Mouse (Mus musculus) ovary, postnatal 10 days (tissue): ENCODE data around the gene Lrrc9.

Source experiments
- DNase-seq: peaks from one replicate; pipeline ENCODE4 v3.0.0; 2022; ENCODE audit warnings: low spot score

The Lrrc9 gene

DNA sequence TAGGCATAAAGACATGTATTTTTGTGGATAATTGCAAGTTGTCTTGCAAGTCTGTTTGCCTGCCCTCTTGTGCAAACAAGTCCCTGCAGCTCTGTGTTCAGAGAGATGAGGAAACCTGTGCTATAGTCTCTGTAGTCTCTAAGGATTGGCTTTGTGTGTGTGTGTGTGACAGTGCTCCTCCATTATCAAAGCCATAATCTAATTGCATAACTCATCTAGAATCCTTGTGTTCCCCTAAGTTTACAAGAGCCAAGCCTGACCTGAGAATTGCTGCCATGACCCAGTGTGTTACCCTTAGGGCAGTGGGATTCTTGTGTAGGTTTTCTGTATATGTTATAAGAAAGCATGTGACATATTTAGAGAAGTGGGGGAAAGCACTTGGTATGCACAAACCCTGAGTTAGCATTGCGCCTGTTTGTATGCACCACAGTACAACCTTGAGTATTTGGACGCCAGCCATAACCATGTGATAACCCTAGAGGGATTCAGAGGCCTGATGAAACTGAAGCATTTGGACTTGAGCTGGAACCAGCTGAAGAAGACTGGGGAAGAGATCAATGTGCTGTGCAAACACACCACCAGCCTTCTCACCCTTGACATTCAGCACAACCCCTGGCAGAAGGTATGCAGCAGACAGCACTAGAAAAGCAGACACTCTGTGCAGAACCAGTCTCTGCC is 35.2 kb downstream of the Lrrc9 start:
- no peak for DNase-seq

DNA sequence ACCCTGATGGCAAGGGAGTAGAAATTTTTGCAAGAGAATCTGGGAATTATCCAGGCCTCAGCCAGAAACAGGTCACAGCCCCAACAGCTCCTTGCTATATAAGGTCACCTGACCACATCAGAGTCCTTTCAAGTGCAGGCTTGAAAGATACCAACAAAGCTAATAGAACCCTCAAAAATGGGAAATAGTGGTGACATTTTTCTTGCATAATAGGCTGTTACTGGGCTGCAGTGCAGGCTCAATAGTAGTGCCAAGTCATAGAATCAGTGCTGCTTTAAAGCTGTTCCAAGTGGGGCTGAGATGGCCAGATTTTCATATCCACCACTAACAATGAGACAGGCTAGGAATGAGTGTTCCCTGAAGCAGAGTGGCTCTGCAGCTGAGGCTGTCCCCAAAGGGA is 40.6 kb downstream of the Lrrc9 start:
- no peak for DNase-seq

DNA sequence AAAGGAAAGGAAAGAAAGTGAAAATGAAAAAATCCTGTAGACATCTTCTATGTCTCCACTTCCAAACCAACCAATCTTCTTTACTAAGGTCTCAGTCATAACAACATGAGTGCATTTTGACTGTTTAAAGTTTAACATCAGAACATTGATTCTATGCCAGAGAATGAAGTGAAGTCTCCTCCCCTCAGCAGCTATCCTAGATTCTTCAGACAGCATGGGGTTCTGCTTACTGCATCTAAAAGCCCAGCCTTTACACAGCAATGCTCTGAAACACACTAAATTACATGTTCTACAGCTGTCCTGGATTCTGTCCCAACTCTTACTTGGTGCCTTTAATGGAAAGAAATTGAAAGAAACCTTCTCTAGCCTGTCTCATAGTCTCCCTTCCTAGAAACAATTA is 43.2 kb downstream of the Lrrc9 start:
- no peak for DNase-seq

DNA sequence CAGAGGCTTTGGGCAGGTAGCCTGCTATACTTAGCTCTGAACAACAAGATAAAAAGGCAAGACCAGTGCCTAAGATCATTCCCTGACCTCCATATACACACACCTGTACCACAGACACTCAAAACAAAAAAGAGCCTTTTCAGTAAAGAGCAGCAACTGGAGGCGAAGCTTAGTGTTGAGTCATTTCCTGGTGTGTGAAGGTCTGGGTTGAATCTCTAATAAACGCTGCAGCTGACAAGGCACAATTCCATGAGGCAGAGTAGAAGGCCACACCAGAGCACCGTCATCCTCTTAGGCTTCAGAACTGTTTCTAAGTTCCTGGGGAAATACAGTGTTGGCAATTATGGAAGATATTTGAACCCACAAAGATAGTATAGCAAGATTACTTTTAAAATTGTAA is 45.8 kb downstream of the Lrrc9 start:
- DNase-seq = no peak

DNA sequence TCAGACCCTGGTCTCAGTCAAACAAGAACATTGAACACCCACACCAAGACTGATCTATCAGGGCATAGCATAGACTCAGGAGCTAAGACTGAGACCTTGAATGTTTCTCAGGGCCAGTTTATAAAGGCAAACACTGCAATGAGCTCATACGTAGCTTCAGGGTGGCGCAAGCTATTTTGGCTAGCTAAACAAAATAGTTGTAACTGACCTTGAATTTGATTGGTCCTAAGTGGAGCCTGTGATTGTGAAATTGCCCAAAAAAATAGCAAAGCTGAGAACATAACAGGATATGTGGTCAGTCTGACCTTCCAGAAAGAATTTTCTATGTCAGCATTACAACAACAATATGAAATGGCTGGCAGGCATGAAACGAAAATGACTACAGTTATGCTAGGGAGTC is 48.3 kb downstream of the Lrrc9 start:
- no peak for DNase-seq

DNA sequence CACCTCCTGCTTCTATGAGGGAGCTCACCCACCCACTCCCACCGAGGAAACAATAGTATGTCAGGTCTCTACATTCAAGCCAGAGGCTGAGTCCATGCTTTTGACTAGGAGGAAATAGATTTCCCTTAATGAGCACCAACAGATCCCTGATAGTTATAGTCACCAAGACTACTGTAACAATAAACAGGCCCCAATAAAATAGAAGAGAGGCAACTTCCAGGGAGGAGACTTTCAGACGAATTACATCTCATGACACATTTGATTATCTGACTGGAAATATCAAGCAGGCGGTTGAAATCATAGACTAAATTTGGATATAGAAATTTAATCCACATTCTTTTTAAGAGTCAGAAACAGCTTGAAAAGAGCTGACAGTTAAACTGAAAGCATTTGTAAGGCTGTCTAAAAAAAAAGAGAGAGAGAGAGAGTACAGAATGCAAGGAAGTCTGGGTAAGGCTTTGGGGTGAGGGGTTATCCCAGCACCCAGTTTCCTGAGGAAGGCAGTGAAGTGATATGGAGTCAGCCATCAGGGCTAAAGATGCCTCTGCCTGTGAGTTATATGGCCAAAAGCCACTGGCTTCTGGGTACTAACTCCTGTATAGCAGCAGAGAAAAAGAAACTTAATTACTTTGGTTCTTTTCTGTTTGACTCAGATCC is 49.5 kb downstream of the Lrrc9 start:
- no peak for DNase-seq

DNA sequence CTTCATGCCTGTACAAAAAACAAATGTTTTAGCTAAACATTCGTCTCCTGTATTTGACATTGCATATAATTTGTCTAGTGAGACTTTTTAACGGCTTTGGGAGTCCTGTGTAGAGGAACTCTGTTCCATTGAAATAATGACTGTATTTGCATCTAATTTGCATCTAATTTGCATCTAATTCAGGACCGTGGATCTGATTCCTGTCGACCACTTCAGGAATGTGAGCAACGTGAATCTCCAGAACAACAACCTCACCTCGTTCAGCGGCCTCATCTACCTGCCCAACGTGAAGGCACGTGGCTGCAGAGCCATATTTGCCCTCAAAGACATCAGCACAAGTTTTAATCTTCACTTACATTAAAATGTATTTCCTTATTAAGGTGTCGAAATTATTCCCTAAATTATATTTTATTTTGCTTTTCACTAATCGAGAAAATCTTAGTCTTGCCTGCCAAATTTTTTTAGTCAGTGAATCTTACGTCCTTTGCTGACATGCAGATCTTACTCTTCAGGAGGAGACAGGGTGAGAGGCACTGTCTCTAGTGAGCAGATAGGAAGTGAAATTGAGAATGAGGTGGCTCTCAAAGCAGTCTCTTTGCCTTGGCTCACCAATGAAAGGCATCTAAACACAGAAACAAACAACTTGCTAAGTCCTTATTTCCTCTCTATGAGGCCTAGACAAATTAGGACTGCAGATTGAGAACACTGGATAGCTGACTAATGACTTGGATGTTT is 55.4 kb downstream of the Lrrc9 start:
- DNase-seq = no peak

DNA sequence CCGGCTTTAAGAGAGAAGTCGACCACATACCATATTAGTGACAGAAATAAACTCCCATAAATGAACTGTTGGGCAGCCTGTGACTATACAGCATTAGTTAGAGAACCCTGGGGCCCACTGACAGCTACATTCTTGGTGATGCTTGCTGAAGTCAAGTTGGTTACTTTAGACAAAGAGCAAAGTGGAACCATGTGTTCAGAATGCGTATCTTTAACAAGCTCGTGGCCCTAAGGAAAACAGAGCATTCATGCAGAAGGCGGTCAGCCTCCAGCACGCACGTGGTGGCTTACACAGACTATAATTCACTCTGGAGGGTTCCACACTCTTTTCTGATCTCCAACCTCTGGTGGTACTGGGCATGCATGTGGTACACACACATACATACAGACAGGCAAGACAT is 67.9 kb downstream of the Lrrc9 start:
- DNase-seq = no peak

DNA sequence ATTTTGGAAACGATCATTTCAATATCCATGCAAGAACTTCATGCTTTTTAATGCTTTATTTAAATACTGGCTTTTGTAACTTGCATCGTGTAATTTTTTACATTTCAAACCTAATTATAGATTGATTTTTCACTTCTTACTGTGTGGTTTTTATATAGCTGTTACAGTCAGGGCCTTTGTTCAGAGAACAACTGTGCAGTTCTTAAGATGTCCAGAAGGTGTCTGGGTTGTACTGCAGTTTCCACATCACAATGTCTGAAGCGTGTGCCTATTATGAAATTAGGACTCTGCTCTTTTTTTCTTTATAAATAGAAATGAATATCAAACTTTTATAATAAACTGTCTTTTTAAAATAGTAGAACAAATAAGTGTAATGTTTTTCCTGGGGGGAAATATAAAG is 73.8 kb downstream of the Lrrc9 start:
- no peak for DNase-seq

DNA sequence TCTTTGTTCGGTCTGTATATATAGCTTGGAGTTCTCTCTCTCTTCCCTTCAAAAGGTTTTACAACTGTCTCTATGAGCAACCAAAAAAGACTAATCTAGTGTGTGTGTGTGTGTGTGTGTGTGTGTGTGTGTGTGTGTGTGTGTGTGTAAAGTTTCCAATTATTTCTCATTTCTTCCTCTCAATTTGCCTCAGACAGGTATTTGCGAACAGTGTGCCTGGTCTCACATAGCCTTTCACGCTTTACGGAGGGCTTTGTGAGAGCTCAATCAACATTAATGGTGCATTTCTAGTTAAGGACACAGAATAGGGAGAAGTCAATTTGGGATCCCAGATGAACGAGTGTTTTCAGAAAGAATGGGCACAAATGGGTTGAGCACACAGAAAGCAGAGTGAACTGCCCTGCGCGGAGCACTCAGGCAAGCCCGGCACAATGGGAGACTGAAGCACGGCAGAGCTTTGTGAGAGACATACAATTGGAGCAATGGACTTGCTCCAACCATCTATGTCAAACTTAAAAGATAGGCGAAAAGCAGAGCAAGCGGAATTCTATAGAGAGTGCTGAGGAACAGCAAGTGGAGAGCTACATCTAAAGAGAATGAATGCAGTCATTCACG is 76.6 kb downstream of the Lrrc9 start:
- no peak for DNase-seq

DNA sequence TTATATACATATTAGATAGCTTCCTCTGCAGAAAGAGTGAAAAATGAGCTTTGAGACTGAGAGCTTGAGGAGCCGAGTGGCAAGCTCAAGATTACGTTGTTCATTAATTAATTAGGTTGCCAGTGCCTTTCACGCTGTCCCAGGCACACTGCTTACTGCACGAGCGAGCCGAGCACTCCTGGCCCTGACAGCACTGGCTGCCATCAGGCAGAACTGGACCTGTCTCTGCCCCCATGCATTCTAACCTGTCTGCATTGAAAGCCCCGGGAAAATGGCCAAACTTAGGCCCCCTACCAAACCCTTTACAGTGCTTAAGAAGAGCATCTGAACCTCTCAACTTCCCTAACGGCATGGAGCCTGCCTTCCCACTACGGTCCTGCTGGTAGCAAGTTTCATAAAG is 77.7 kb downstream of the Lrrc9 start:
- DNase-seq = no peak

DNA sequence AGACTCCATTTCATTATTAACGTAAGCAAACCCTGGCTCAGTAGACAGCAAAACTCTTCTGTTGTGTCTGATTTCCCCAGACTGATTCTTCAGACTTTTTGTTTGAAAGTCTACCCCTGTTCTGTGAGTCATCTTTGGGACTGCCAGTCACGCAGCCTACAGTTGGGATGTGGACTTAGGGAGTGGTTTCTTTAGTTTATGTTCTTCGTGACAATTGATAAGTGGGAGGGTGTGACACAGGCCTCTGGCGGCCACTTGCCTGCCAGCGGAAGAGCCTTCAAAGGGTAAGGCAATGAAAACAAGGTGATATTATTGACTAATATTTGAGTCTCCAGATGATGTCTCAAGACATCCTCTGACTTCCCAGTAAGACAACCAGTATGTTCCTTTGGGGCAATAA is 78.2 kb downstream of the Lrrc9 start:
- DNase-seq = no peak

DNA sequence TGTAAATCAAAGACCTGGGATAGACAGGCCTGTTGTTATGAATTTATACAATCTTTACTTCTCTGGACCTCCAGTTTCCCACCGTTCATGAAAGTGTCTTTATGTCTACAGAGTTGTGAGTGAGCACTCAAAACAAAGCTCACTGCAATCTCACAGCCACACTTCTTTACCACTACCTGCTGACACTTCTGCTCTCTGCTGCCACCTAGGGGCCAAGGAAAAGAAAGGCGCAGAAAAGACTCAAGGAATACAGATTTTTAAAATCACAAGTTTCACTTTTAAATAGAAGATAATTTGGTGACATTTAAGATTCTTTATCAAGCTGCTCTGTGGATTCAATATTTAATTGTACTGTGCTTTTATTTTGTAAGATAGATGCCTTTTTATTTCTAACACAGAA is 79.0 kb downstream of the Lrrc9 start:
- DNase-seq = peak; percentile 11

DNA sequence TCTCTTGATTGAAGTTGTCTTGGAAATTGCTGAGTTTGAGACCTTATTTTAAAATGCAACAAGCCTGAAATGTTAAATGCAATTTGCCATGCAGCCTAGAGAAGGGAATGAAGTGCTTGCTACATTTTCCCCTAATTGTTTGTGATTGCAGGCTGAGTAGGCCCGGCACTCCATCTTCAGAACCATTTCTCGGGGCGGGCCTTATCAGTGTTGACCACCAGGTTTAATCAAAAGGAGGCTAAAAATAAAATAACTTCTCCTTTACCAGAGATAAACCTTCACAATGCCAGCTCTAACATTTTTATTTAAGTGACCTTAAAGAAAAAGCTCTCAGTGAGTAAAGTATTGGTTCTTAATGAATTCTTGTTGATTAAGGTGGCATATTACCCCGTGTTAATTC is 83.9 kb downstream of the Lrrc9 start:
- DNase-seq = no peak

DNA sequence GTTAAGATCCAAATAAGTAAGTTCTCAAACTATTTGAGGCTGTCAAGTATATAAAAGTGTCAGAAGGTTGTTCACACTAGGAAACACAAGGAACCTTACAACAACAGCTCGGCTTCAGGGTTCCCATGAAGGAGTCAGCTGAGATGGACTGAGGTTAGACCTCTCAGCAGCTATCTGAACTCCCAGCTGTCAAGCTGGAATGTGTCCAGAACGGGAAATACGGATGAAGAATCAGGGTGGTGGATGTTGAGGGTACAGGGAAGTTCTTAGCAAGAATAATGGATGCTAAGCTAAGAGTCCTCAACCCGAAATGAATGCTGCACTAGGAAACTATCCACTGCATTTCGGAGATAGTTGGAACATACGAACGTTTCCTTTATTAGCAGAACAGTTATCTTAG is 90.6 kb downstream of the Lrrc9 start:
- no peak for DNase-seq

DNA sequence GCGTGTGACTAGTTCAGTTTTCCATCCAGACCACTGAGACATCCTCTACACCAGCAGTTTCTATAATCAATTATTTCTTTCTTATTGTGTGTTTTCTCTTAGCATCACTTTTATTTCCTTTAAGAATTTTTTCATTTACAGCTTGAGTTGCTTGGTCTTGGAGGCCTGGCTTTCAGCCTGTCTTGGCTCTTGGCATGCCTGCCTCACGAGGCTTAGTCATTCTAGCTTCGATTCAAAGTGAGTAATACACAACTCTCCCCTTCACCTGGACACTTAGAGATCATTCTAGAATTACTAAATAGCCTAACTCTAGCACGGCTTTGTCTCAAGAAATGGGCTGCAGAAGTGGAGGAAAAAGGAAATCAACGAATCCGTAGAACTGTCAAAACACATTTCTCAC is 92.3 kb downstream of the Lrrc9 start:
- DNase-seq = no peak

DNA sequence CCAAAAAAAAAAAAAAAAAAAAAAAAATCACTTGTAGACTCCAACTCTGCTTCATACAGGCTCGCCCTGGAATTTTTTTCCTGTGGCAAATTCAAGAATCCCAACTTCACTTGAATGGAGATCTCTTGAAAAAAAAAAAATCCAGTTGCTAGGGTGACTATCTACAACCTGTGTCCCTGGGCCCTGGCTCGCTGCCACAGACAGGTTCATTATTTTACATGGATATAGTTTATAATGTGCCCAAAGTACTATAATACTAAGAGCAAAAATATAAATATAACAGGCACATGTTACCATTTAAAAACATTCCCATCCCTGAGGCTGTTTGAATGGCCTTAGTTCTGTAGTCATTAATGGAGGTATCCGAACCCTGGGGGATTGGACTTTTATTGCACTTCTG is 93.9 kb downstream of the Lrrc9 start:
- DNase-seq = no peak

DNA sequence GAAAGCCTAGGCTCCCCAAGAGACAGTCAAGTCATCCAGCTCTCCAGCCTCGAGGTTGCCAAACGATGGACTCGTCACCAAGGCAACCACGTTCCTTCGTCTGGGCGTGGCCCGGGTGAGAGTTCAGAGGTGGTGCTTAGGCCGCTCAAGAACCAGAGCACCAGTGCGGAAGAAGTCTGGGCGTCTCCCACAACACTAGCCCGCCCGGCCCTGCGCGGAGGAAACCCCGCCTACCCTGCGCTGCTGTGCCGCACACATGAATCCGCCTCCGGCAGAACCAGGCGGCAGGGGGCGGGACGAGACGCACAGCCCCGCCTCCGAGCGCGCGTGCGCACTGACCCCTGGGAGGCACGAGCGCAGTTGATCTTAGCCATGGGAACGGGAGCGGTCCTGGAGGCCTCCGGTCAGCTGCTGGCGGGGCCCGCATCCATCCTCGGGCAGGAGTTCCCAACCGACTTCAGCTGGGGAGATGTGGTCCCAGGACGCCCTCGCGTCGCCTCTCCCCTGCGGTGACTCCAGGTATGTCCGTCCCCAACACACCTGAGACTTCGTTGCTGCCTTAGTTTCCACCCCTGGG is 94.4 kb downstream of the Lrrc9 start, which contains the start of gene Pcnx4:
Gene Pcnx4 (plus strand): TSS at position 363 of the 577 bp plus-strand sequence.
- peak; percentile 81 for DNase-seq

DNA sequence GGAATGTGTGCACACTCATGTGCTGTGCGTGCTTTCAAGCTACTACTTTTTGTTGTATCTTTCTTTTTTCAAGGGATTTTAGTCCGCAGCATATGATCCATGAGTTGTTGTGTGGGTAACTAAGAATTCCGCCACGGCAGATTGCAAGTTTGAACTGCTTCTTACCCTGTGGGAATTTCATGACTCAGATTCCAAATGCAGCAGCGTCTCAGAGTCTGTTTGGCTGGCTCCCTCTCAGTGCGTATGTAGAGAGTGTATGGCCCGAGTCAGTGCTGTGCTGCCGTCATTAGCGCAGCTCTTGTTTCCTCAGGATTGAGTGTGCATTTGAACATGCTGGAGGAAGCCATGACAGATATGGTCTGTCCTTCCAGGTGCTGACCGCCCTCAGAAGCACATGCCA is 96.9 kb downstream of the Lrrc9 start:
- no peak for DNase-seq

DNA sequence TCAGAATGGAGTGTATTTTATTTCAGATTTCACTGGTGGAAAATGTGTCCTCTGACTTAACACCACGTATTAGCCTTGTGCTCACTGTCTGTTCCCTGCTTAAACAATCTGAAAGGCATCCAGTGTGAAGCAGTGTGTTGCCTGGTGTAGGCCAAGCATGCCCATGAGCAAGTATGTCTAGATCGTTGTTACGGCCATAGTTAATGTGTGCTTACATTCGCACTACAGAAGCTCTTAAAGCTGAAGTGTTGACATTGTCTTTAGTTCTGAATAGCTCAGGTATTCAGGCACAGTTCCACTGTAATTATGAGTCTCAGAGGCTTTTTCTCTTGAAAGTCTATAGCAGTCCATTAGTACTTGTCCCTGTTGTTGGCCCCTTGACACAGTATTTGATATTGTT is 112.7 kb downstream of the Lrrc9 start:
- DNase-seq = no peak

DNA sequence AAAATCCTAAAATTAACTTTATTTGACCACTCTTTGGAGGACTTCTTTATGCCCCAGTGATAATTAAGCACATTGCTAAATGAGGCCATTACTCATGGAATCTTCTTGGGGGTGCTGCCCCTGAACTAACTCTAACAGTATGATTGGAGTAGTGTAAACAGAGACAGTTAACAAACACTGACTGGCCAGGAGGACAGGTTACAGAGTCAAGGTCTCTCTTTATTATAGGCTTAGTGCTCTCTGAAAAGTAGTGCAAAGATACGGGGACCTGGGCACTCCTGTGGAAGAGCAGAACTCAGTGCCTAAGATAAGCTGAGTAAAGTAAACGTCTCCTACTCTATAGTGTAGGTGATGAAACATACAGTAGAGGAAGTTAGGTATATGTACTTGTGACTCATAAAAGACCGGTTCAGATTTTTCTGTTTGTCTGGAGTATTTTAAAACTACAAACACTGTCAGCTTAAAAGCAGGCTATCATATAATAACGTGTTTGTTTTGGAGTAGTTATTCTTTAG is 122.7 kb downstream of the Lrrc9 start:
- DNase-seq = no peak
